Mouse (Mus musculus): ENCODE measurements around the gene Hras. TPM values are rescaled to one million over a fixed set of nuclear protein-coding genes. Genes with fewer than 3 reads are reported as not detected.

Hras gene
- polyA plus RNA-seq, 1 experiment from 2014 or later, result 92.6 TPM

DNA sequence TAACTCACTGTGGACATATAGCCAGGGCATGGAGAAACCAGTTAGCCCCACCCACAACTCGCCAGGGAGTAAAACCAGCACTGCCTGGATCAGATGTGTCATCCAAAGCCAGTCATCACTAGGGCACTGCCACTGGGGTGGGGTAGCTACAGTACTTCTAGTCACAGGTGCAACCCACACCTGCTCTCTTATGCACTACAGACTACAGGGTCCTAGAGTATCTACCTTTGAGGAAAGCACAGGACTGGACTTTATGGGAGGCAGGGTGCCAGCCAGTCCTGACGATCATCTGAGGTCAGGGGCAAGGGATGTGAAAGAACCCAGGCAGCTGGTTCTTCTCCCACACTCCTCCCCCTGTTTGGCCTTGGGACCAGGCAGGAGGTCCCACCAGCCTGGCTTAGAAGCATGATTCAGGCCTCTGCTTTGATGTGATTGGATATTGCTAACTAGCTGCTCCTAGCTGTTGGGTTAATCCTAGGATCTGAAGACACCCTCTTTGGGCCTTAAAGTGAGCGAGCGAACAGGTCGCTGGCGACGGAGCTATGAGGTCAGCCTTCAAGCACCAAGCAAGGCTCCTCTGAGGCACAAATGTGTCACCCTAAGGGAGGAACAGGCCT, 25.8 kb downstream of the Hras start:
- WGBS, result 12% methylated on average over 7 of the region's 7 CpGs
- H3K27me3 ChIP-seq (ENCODE audit: insufficient read depth, poor library complexity, severe bottlenecking), result no peaks in the 10 kb centered on the region
- peak overlapping the region; percentile 68 for H3K4me3 ChIP-seq
- peaks cover 33% of the 10 kb centered on the region for H3K4me1 ChIP-seq
- H3K9me3 ChIP-seq, result no peaks in the 10 kb centered on the region
- DNase-seq (ENCODE audit: low spot score), result no peak
- H3K27ac ChIP-seq, result peak overlapping the region; percentile 85
- H3K36me3 ChIP-seq, result peaks cover 33% of the 10 kb centered on the region

DNA sequence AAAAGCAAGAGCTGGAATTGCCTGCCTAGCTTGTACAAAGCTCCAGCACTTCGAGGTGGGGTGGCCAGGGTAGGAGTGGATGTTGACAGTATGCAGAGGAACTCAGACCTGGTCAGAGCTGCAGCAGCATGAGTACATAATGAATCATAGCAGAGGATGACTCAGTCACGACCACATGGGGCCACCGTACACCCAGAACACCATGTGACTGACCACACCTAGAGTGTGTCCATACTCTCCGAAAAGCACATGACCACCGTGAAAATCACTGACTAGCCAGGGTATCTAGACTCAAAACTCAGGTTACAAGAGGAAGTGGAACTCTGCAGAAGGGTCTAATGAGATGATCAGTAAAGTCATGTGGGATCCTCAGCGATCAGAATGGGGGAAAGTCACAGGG, 29.0 kb downstream of the Hras start:
- Histone ChIP-seq H3K4me3 (no peak overlapping the region), H3K36me3 (peaks cover 63% of the 10 kb centered on the region), H3K27ac (no peak overlapping the region), H3K4me1 (peaks cover 29% of the 10 kb centered on the region), H3K9me3 (no peaks in the 10 kb centered on the region), H3K27me3 (ENCODE audit: insufficient read depth, poor library complexity, severe bottlenecking) (no peaks in the 10 kb centered on the region)
- WGBS, result 80% methylated on average over 6 of the region's 6 CpGs
- DNase-seq (ENCODE audit: low spot score), result no peak

DNA sequence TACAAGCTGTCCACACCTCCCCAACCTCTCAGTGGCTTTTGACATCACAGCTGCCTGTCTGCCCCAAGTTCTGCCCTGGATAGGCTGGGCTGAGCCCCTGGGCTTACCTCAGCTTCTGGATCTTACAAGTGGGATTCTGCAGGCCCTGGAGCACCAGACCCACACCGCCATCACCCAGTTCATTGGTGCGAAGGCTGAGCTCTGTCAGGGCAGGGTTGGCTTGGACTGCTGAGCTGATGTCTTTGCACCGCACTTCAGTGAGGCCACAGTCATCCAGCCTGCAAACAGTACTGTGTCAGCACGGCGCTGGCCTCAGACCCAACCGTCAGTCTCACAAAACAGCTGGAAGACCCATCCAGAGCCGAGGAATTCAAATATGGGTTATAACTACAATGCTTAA, 29.4 kb downstream of the Hras start:
- Histone ChIP-seq H3K4me3 (no peak overlapping the region), H3K4me1 (peaks cover 29% of the 10 kb centered on the region), H3K27me3 (ENCODE audit: insufficient read depth, poor library complexity, severe bottlenecking) (no peaks in the 10 kb centered on the region), H3K36me3 (peaks cover 68% of the 10 kb centered on the region), H3K9me3 (no peaks in the 10 kb centered on the region), H3K27ac (no peak overlapping the region)
- 93% methylated on average over 7 of the region's 7 CpGs for WGBS
- peak; percentile 71 for DNase-seq (ENCODE audit: low spot score)

DNA sequence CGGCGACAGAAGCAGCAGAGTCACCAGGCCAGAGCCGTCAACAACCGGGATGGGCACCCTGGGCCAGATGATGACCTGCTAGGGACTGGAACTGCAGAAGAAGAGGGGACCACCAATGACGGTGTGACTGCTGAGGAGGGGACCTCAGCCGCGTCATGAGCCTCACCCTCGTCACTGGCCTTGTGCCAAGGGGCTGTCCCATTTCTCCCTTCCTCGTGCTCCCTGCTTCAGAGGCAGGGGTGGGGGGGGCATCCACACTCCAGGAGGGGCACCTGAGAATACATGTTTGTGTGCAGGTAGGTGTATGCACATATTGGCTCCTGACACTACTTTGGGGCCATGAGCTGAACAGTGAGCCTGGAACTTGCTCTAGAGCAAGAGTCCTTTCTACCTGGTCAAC, 38.4 kb downstream of the Hras start:
- Histone ChIP-seq H3K9me3 (no peaks in the 10 kb centered on the region), H3K27ac (no peak overlapping the region), H3K36me3 (peaks cover 75% of the 10 kb centered on the region), H3K4me1 (peaks cover 5% of the 10 kb centered on the region; the same call in 1 of the 2 replicates), H3K27me3 (ENCODE audit: insufficient read depth, poor library complexity, severe bottlenecking) (no peaks in the 10 kb centered on the region), H3K4me3 (no peak overlapping the region)
- no peak for DNase-seq (ENCODE audit: low spot score)
- WGBS, result 88% methylated on average over 9 of the region's 9 CpGs

DNA sequence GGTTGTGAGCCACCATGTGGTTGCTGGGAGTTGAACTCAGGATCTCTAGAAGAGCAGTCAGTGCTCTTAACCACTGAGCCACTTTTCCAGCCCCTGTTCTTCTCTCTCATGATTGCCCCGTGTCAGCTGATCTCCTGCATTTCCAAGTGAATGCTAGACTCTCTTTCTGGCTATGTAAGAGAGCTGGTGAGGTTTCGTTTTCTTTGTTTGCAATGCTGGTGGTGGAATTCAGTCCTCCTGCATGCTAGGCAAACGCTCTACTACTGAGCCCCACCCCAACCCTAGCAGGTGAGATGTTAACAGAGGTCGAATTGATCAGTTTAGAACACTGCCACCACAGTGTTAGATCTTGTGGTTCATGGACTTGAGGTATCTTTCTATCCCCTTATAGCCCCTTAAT, 45.2 kb downstream of the Hras start:
- WGBS, result 85% methylated on average over 4 of the region's 4 CpGs
- H3K27ac ChIP-seq, result no peak overlapping the region
- peaks cover 3% of the 10 kb centered on the region; the same call in 1 of the 2 replicates for H3K4me1 ChIP-seq
- no peaks in the 10 kb centered on the region for H3K9me3 ChIP-seq
- H3K36me3 ChIP-seq, result peaks cover 66% of the 10 kb centered on the region
- DNase-seq (ENCODE audit: low spot score), result no peak
- H3K27me3 ChIP-seq (ENCODE audit: insufficient read depth, poor library complexity, severe bottlenecking), result no peaks in the 10 kb centered on the region
- no peak overlapping the region for H3K4me3 ChIP-seq

DNA sequence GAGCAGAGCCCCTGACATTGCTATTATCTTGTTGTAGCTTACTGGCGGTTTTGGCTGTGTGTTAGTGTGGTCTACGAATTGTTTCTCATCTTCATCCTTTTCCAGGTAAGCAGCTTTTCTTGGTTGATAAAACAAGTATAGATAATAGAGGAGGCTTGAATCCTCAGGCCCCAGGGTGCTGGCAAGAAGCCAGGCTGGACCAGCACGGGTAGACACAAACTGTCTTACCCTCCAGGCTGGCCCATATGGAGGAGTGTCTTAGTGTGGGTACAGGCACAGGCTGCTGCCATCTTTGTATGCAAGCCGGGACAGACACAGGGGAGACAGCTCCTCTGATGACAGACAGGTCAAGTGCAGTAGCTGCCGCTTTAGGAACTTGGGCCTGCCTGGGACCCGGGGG, 46.8 kb downstream of the Hras start:
- H3K27ac ChIP-seq, result no peak overlapping the region
- no peaks in the 10 kb centered on the region for H3K9me3 ChIP-seq
- peaks cover 65% of the 10 kb centered on the region for H3K36me3 ChIP-seq
- H3K4me3 ChIP-seq, result no peak overlapping the region
- DNase-seq (ENCODE audit: low spot score), result no peak
- H3K27me3 ChIP-seq (ENCODE audit: insufficient read depth, poor library complexity, severe bottlenecking), result no peaks in the 10 kb centered on the region
- peaks cover 3% of the 10 kb centered on the region; the same call in 1 of the 2 replicates for H3K4me1 ChIP-seq
- 81% methylated on average over 6 of the region's 6 CpGs for WGBS

DNA sequence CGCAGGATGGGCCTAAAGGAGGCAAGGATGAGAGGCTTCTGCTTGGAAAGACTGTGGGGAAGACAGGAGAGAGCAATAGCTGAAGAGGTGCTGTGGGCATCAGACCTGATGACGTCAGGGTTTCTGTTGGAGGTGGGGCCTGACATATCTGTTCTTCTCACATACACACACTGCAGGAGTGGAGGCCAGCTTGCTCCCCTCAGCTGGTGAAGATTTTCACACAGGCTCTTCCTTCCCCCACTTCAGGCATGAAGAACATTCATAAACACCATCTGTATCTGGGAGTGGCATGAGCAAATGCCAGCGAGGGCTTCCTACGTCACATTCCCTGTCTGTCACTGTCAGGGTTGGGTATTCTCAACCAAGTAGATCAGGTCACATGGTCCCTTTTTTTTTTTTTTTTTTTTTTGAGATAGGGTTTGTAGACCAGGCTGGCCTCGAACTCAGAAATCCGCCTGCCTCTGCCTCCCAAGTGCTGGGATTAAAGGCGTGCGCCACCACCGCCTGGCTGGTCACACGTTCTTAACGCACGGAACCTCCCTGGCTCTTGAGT, 47.7 kb downstream of the Hras start:
- Histone ChIP-seq H3K4me1 (peaks cover 3% of the 10 kb centered on the region; the same call in 1 of the 2 replicates), H3K36me3 (peaks cover 58% of the 10 kb centered on the region), H3K27ac (no peak overlapping the region), H3K27me3 (ENCODE audit: insufficient read depth, poor library complexity, severe bottlenecking) (no peaks in the 10 kb centered on the region), H3K4me3 (no peak overlapping the region), H3K9me3 (no peaks in the 10 kb centered on the region)
- DNase-seq (ENCODE audit: low spot score), result peak; percentile 84
- WGBS, result 92% methylated on average over 12 of the region's 12 CpGs

DNA sequence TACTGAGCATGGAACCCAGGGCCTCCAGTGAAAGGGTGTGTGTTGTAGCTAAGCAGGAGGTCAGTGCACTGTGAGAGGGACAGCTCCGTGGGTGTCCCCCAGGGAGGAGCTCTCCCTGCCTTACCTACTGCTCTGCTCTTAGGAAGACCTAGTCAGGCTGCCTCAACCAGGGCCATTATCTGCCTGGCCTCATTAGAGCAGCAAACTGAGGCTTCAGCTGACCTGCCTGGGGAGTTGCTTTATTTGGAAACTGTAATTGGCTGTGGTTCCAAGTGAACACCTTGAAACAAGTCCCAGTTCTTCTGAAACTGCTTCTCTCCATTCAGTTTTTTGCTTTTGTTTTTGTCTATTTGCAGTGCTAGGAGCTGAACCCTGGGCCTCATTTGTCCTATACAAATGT, 48.4 kb downstream of the Hras start:
- Histone ChIP-seq H3K27ac (no peak overlapping the region), H3K9me3 (no peaks in the 10 kb centered on the region), H3K36me3 (peaks cover 56% of the 10 kb centered on the region), H3K27me3 (ENCODE audit: insufficient read depth, poor library complexity, severe bottlenecking) (no peaks in the 10 kb centered on the region), H3K4me3 (no peak overlapping the region), H3K4me1 (peaks cover 3% of the 10 kb centered on the region; the same call in 1 of the 2 replicates)
- DNase-seq (ENCODE audit: low spot score), result no peak
- 67% methylated on average over 1 of the region's 1 CpGs for WGBS

DNA sequence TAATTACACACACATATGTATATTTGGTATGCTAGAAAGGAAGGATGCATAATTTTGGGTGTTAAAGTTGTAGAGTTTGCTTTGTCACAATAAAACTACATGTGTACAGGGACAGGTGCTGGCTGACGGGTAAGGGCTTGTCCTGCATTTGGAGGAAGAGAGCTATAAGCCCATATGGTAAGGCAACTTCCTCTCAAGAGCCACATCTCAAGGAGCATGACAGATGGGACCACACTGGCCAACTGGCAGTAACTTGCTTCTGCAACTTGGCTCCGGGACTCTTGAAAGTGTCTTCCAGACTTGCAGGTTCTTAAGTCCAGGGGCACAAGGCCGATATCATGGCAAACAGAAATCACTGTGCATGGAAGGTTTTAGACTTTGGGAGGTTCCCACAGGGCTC, 49.2 kb downstream of the Hras start:
- no peak for DNase-seq (ENCODE audit: low spot score)
- Histone ChIP-seq H3K4me1 (peaks cover 3% of the 10 kb centered on the region; the same call in 1 of the 2 replicates), H3K27ac (no peak overlapping the region), H3K9me3 (no peaks in the 10 kb centered on the region), H3K4me3 (no peak overlapping the region), H3K36me3 (peaks cover 62% of the 10 kb centered on the region), H3K27me3 (ENCODE audit: insufficient read depth, poor library complexity, severe bottlenecking) (no peaks in the 10 kb centered on the region)
- WGBS, result 86% methylated on average over 3 of the region's 3 CpGs

DNA sequence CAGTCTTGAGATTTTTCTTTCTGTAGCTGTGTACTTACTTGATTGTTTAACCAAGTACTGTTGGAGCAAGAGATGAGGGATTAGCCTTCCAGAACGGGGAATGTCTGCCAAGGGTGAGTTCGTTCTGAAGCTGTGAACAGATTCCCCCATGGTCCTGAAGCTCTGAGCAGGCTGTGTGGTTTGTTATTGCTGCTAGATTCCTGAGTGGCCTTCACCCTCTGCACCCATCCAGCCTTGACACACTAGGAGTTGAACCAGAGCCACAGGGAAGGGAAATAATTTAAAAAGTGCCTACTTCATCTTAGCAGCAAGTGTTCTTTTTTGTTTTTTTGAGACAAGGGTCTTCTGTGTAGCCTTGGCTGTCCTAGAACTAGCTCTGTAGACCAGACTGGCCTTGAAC, 49.9 kb downstream of the Hras start:
- peaks cover 62% of the 10 kb centered on the region for H3K36me3 ChIP-seq

DNA sequence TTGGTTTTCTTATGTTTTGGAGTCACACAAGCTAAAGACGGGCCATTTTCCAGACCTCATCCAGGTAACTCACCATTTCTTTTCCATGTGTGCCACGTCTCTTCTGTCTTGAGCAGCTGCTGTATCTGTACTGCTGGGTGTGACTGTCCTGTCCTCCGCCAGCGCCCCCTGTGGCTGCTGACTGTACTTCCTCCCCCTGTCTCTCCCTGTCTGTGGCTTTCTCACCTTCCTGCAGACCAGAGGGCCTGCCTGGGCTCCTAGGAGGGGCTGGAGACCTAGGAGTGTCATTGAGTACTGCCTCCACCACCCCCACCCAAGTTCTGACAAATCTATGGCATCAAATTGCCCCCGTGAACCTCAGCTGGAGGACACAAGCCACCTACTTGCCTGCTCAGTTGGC, 50.7 kb downstream of the Hras start:
- H3K4me1 ChIP-seq, result peaks cover 3% of the 10 kb centered on the region; the same call in 1 of the 2 replicates

More for the DNA sequence above, 49.9 kb downstream of the Hras start:
- Histone ChIP-seq H3K27me3 (ENCODE audit: insufficient read depth, poor library complexity, severe bottlenecking) (no peaks in the 10 kb centered on the region), H3K9me3 (no peaks in the 10 kb centered on the region), H3K27ac (no peak overlapping the region), H3K4me3 (no peak overlapping the region), H3K4me1 (peaks cover 3% of the 10 kb centered on the region; the same call in 1 of the 2 replicates)
- 83% methylated on average over 2 of the region's 2 CpGs for WGBS
- no peak for DNase-seq (ENCODE audit: low spot score)

DNA sequence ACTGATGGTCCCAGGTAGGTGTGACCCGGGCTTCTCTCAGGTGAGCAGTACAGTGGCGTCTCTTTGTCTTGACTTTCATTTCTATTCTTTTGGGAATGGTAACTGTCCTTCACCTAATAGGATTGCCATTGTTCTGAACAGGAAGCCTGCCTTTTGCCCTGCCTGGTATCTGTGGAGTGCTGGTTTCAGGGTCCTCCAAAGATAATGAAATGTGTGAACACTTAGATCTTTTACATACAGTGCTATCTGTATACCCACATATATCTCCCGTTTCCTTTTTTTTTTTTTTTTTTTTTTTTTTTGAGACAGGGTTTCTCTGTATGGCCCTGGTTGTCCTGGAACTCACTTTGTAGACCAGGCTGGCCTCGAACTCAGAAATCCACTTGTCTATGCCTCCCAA, 52.5 kb downstream of the Hras start:
- Histone ChIP-seq H3K4me3 (no peak overlapping the region), H3K27ac (no peak overlapping the region), H3K9me3 (no peaks in the 10 kb centered on the region), H3K27me3 (ENCODE audit: insufficient read depth, poor library complexity, severe bottlenecking) (no peaks in the 10 kb centered on the region), H3K36me3 (peaks cover 63% of the 10 kb centered on the region), H3K4me1 (no peaks in the 10 kb centered on the region)
- DNase-seq (ENCODE audit: low spot score), result no peak
- 73% methylated on average over 4 of the region's 4 CpGs for WGBS

More for the DNA sequence above, 50.7 kb downstream of the Hras start:
- no peak for DNase-seq (ENCODE audit: low spot score)
- no peak overlapping the region for H3K27ac ChIP-seq
- no peaks in the 10 kb centered on the region for H3K9me3 ChIP-seq
- peaks cover 62% of the 10 kb centered on the region for H3K36me3 ChIP-seq
- WGBS, result 58% methylated on average over 5 of the region's 5 CpGs
- no peak overlapping the region for H3K4me3 ChIP-seq
- no peaks in the 10 kb centered on the region for H3K27me3 ChIP-seq (ENCODE audit: insufficient read depth, poor library complexity, severe bottlenecking)

Data from heart, embryonic 10.5 days (tissue).